Mouse (Mus musculus): Measurements from ENCODE around the gene Gm5901. TPM values are rescaled to one million over a fixed set of nuclear protein-coding genes. Genes with fewer than 3 reads are reported as not detected.
"Not testable (repeated sequence)": the region's sequence is repeated elsewhere in the genome, so short reads cannot be mapped to it uniquely, and the experiment has no call there.

The Gm5901 gene
- not detected in 2 replicates for total RNA-seq (2015)
- not detected in 2 replicates for total RNA-seq (2017)

GRCm38 (mm10) chr7:105374866-105375265 lies at the start of gene Gm5901:
TSS of gene Gm5901 (plus strand) at chr7:105375038.
- ATAC-seq (replicated peaks; ENCODE audit: poor library complexity), result no peak

GRCm38 (mm10) chr7:105325302-105325701 lies 49.5 kb upstream of the Gm5901 start:
- no peak for ATAC-seq (replicated peaks; ENCODE audit: poor library complexity)

GRCm38 (mm10) chr7:105334004-105334403 lies 40.8 kb upstream of the Gm5901 start, which contains the start of gene Olfr690:
TSS of gene Olfr690 (minus strand) at chr7:105334104.
- no peak for ATAC-seq (replicated peaks; ENCODE audit: poor library complexity)

GRCm38 (mm10) chr7:105342170-105342569 lies 32.7 kb upstream of the Gm5901 start, which contains the start of gene Olfr691:
TSS of gene Olfr691 (minus strand) at chr7:105342270.
- ATAC-seq (replicated peaks; ENCODE audit: poor library complexity), result no peak

GRCm38 (mm10) chr7:105342752-105343151 lies 32.1 kb upstream of the Gm5901 start:
- ATAC-seq (replicated peaks; ENCODE audit: poor library complexity), result no peak

GRCm38 (mm10) chr7:105356064-105356463 lies 18.8 kb upstream of the Gm5901 start:
- not testable (repeated sequence) for ATAC-seq (replicated peaks; ENCODE audit: poor library complexity)

- ATAC-seq (replicated peaks; ENCODE audit: poor library complexity), result not testable (repeated sequence)
Measured at GRCm38 (mm10) chr7:105356487-105356886, 18.4 kb upstream of the Gm5901 start.

- no peak for ATAC-seq (replicated peaks; ENCODE audit: poor library complexity)
Measured at GRCm38 (mm10) chr7:105361713-105362112, 13.1 kb upstream of the Gm5901 start.

- peak; percentile 56; the same call in 1 of the 2 replicates for ATAC-seq (replicated peaks; ENCODE audit: poor library complexity)
Measured at GRCm38 (mm10) chr7:105367268-105367667, 7.6 kb upstream of the Gm5901 start.

GRCm38 (mm10) chr7:105367930-105368329 lies 6.9 kb upstream of the Gm5901 start, which contains the start of gene Olfr692:
TSS of gene Olfr692 (plus strand) at chr7:105368230.
- no peak for ATAC-seq (replicated peaks; ENCODE audit: poor library complexity)

GRCm38 (mm10) chr7:105368521-105368920 lies 6.3 kb upstream of the Gm5901 start:
- no peak for ATAC-seq (replicated peaks; ENCODE audit: poor library complexity)

GRCm38 (mm10) chr7:105372912-105373311 lies 1.9 kb upstream of the Gm5901 start:
- peak; percentile 85 for ATAC-seq (replicated peaks; ENCODE audit: poor library complexity)

GRCm38 (mm10) chr7:105373509-105373908 lies 1.3 kb upstream of the Gm5901 start:
- peak; percentile 71 for ATAC-seq (replicated peaks; ENCODE audit: poor library complexity)

- no peak for ATAC-seq (replicated peaks; ENCODE audit: poor library complexity)
Measured at GRCm38 (mm10) chr7:105373976-105374375, 862 bp upstream of the Gm5901 start.

GRCm38 (mm10) chr7:105380329-105380728 lies 5.5 kb downstream of the Gm5901 start:
- peak; percentile 75 for ATAC-seq (replicated peaks; ENCODE audit: poor library complexity)

GRCm38 (mm10) chr7:105387696-105388095 lies 12.9 kb downstream of the Gm5901 start:
- ATAC-seq (replicated peaks; ENCODE audit: poor library complexity), result peak; percentile 80

GRCm38 (mm10) chr7:105390236-105390635 lies 15.4 kb downstream of the Gm5901 start:
- peak; percentile 59 for ATAC-seq (replicated peaks; ENCODE audit: poor library complexity)

GRCm38 (mm10) chr7:105394606-105395005 lies 19.8 kb downstream of the Gm5901 start:
- ATAC-seq (replicated peaks; ENCODE audit: poor library complexity), result no peak

GRCm38 (mm10) chr7:105395131-105395820 lies 20.4 kb downstream of the Gm5901 start:
- ATAC-seq (replicated peaks; ENCODE audit: poor library complexity), result no peak

GRCm38 (mm10) chr7:105396126-105396525 lies 21.3 kb downstream of the Gm5901 start:
- ATAC-seq (replicated peaks; ENCODE audit: poor library complexity), result no peak

GRCm38 (mm10) chr7:105399058-105399934 lies 24.5 kb downstream of the Gm5901 start:
- peak; percentile 49 for ATAC-seq (replicated peaks; ENCODE audit: poor library complexity)

Data from megakaryocyte progenitor cell, adult 5-6 weeks (primary cell).